Mouse (Mus musculus) brain, embryonic 14.5 days (tissue): Measurements from ENCODE around the gene Hoxa4.

Source experiments
- CTCF ChIP-seq: fragments of 200-500 bp; IDR thresholded peaks from 2 replicates; pipeline ENCODE4 v1.5.1; 2012; ENCODE audit warnings: inconsistent platforms, mild to moderate bottlenecking, moderate library complexity, borderline replicate concordance; ENCODE audit not compliant: insufficient read depth, insufficient read length; ENCODE audit errors: extremely low read depth
- POLR2A ChIP-seq: fragments of 200-500 bp; IDR thresholded peaks from 2 replicates; pipeline ENCODE4 v1.6.1; 2012; ENCODE audit warnings: mild to moderate bottlenecking, inconsistent platforms, borderline replicate concordance; ENCODE audit not compliant: poor library complexity, insufficient read depth, insufficient read length, severe bottlenecking; ENCODE audit errors: extremely low read depth

GRCm38 (mm10) chr6:52163366-52164031 is 28.1 kb downstream of the Hoxa4 start:
- TF ChIP-seq CTCF (no peak), POLR2A (no peak)
